Mouse (Mus musculus) heart, embryonic 15.5 days (tissue): Measurements from ENCODE around the gene Gmppa. TPM values are rescaled to one million over a fixed set of nuclear protein-coding genes. Genes with fewer than 3 reads are reported as not detected.

ENCODE experiments used
- ATAC-seq: fragments of 200-750 bp; cut with Nextera tagmentation; replicated peaks from 2 replicates; pipeline ENCODE4 v1.8.0; 2017; ENCODE audit warnings: low read depth, moderate TSS enrichment; ENCODE audit not compliant: insufficient number of reproducible peaks, insufficient read depth, low FRiP score
- H3K27ac ChIP-seq: fragments of 300-500 bp; sonication (generic); 2 replicates; pipeline ENCODE4 v1.5.1; 2015; ENCODE audit warnings: mild to moderate bottlenecking, inconsistent platforms
- H3K27me3 ChIP-seq: fragments of 300-500 bp; sonication (generic); 2 replicates; pipeline ENCODE4 v1.6.1; 2015; ENCODE audit warnings: inconsistent platforms
- H3K36me3 ChIP-seq: fragments of 300-500 bp; sonication (generic); 2 replicates; pipeline ENCODE4 v1.6.1; 2015; ENCODE audit warnings: mild to moderate bottlenecking, inconsistent platforms
- H3K4me1 ChIP-seq: fragments of 300-500 bp; sonication (generic); replicated peaks from 2 replicates; pipeline ENCODE4 v1.6.1; 2015; ENCODE audit warnings: inconsistent platforms
- H3K4me2 ChIP-seq: fragments of 300-500 bp; sonication (generic); 2 replicates; pipeline ENCODE4 v1.6.1; 2015; ENCODE audit warnings: inconsistent platforms, mild to moderate bottlenecking, moderate library complexity
- H3K4me3 ChIP-seq: fragments of 300-500 bp; sonication (generic); 2 replicates; pipeline ENCODE4 v1.5.1; 2015; ENCODE audit warnings: mild to moderate bottlenecking, inconsistent platforms
- H3K9ac ChIP-seq: fragments of 300-500 bp; sonication (generic); 2 replicates; pipeline ENCODE4 v1.6.1; 2015; ENCODE audit warnings: mild to moderate bottlenecking, inconsistent platforms
- H3K9me3 ChIP-seq: fragments of 300-500 bp; sonication (generic); replicated peaks from 2 replicates; pipeline ENCODE4 v1.6.1; 2016; ENCODE audit warnings: inconsistent platforms
- WGBS: fragments of 180-500 bp; shearing (Covaris S2); methylation state at CpG from one replicate; pipeline ENCODE4 v1.1.7; 2015; ENCODE audit warnings: mixed read lengths; 5-methylcytosine and 5-hydroxymethylcytosine counted together
- polyA plus RNA-seq: library from polyadenylated mRNA; unstranded; fragments of >200 nt; fragmentation: Nextera tagmentation; extraction: Ambion mirVana; gene quantifications from 2 replicates; pipeline ENCODE4 v1.2.1, GENCODE M21; 2015

Gene Gmppa
- polyA plus RNA-seq = 63.9 and 81.8 TPM in 2 replicates

- WGBS = 6% methylated on average over 28 of the region's 28 CpGs
- no peaks in the 10 kb centered on the region for H3K27me3 ChIP-seq
- H3K9me3 ChIP-seq = no peaks in the 10 kb centered on the region
- peaks cover 24% of the 10 kb centered on the region for H3K4me1 ChIP-seq
- H3K36me3 ChIP-seq = peaks cover 11% of the 10 kb centered on the region; the same call in 1 of the 2 replicates
- peak within 1 kb of the TSS; percentile 72 for H3K9ac ChIP-seq
- peak within 1 kb of the TSS; percentile 81 for H3K4me2 ChIP-seq
- peak; percentile 73 for ATAC-seq
- peak within 1 kb of the TSS; percentile 74 for H3K27ac ChIP-seq
- H3K4me3 ChIP-seq = peak within 1 kb of the TSS; percentile 63
These were observed at the start of gene Gmppa for GRCm38 (mm10) chr1:75435475-75436328. Gmppa (plus strand) TSS chr1:75435930.

GRCm38 (mm10) chr1:75386149-75386548 is 49.6 kb upstream of the Gmppa start:
- no peak overlapping the region for H3K4me2 ChIP-seq
- peaks cover 12% of the 10 kb centered on the region; the same call in 1 of the 2 replicates for H3K36me3 ChIP-seq
- H3K27ac ChIP-seq = no peak overlapping the region

GRCm38 (mm10) chr1:75387469-75387928 is 48.2 kb upstream of the Gmppa start:
- Histone ChIP-seq H3K4me3 (peak overlapping the region; percentile 24; the same call in 1 of the 2 replicates), H3K36me3 (peaks cover 18% of the 10 kb centered on the region; the same call in 1 of the 2 replicates), H3K27me3 (peaks cover 37% of the 10 kb centered on the region), H3K9me3 (no peaks in the 10 kb centered on the region), H3K27ac (no peak overlapping the region), H3K4me1 (peaks cover 73% of the 10 kb centered on the region), H3K9ac (peak overlapping the region; percentile 39), H3K4me2 (peak overlapping the region; percentile 48)
- WGBS = 29% methylated on average over 7 of the region's 7 CpGs
- no peak for ATAC-seq

More at GRCm38 (mm10) chr1:75386149-75386548, 49.6 kb upstream of the Gmppa start:
- no peak for ATAC-seq
- peaks cover 40% of the 10 kb centered on the region for H3K27me3 ChIP-seq
- H3K9me3 ChIP-seq = no peaks in the 10 kb centered on the region
- H3K9ac ChIP-seq = no peak overlapping the region
- no peak overlapping the region for H3K4me3 ChIP-seq
- WGBS = 32% methylated on average over 4 of the region's 4 CpGs
- peaks cover 76% of the 10 kb centered on the region for H3K4me1 ChIP-seq

- 17% methylated on average over 92 of the region's 94 CpGs for WGBS
These were observed 47.5 kb upstream of the Gmppa start for GRCm38 (mm10) chr1:75387929-75388897.

GRCm38 (mm10) chr1:75388898-75389515 is 46.7 kb upstream of the Gmppa start:
- Histone ChIP-seq H3K4me3 (no peak overlapping the region), H3K4me1 (peaks cover 75% of the 10 kb centered on the region), H3K27ac (no peak overlapping the region), H3K9me3 (no peaks in the 10 kb centered on the region), H3K4me2 (peak overlapping the region; percentile 48), H3K27me3 (peaks cover 33% of the 10 kb centered on the region), H3K36me3 (peaks cover 15% of the 10 kb centered on the region; the same call in 1 of the 2 replicates), H3K9ac (peak overlapping the region; percentile 39; the same call in 1 of the 2 replicates)
- WGBS = 50% methylated on average over 23 of the region's 23 CpGs
- no peak for ATAC-seq

More at GRCm38 (mm10) chr1:75387929-75388897, 47.5 kb upstream of the Gmppa start:
- H3K27me3 ChIP-seq = peaks cover 37% of the 10 kb centered on the region
- no peaks in the 10 kb centered on the region for H3K9me3 ChIP-seq
- peaks cover 18% of the 10 kb centered on the region; the same call in 1 of the 2 replicates for H3K36me3 ChIP-seq
- peak overlapping the region; percentile 24 for H3K4me3 ChIP-seq
- H3K9ac ChIP-seq = peak overlapping the region; percentile 39
- no peak for ATAC-seq
- H3K27ac ChIP-seq = no peak overlapping the region
- peaks cover 73% of the 10 kb centered on the region for H3K4me1 ChIP-seq
- H3K4me2 ChIP-seq = peak overlapping the region; percentile 48

- H3K4me3 ChIP-seq = no peak overlapping the region
- 24% methylated on average over 9 of the region's 9 CpGs for WGBS
- H3K27me3 ChIP-seq = peaks cover 17% of the 10 kb centered on the region; the same call in 1 of the 2 replicates
- H3K4me1 ChIP-seq = peaks cover 48% of the 10 kb centered on the region
- 0 out of 2 replicates have a peak overlapping the region, but pooled peaks have one; percentile 13 for H3K9ac ChIP-seq
- H3K27ac ChIP-seq = peak overlapping the region; percentile 96
- H3K4me2 ChIP-seq = peak overlapping the region; percentile 24
- H3K36me3 ChIP-seq = peaks cover 24% of the 10 kb centered on the region; the same call in 1 of the 2 replicates
- no peaks in the 10 kb centered on the region for H3K9me3 ChIP-seq
- peak; percentile 84 for ATAC-seq
These were observed 42.6 kb upstream of the Gmppa start for GRCm38 (mm10) chr1:75393139-75393538.

- peak overlapping the region; percentile 24 for H3K4me2 ChIP-seq
These were observed 41.9 kb upstream of the Gmppa start for GRCm38 (mm10) chr1:75393846-75394245.

GRCm38 (mm10) chr1:75398761-75399402 is 36.8 kb upstream of the Gmppa start:
- H3K4me3 ChIP-seq = 0 out of 2 replicates have a peak overlapping the region, but pooled peaks have one; percentile 50
- WGBS = 7% methylated on average over 9 of the region's 9 CpGs
- H3K36me3 ChIP-seq = peaks cover 28% of the 10 kb centered on the region; the same call in 1 of the 2 replicates
- H3K27me3 ChIP-seq = no peaks in the 10 kb centered on the region
- H3K9ac ChIP-seq = peak overlapping the region; percentile 68
- ATAC-seq = peak; percentile 76
- H3K4me1 ChIP-seq = peaks cover 69% of the 10 kb centered on the region
- H3K4me2 ChIP-seq = peak overlapping the region; percentile 63
- H3K27ac ChIP-seq = peak overlapping the region; percentile 100
- no peaks in the 10 kb centered on the region for H3K9me3 ChIP-seq

More at GRCm38 (mm10) chr1:75393846-75394245, 41.9 kb upstream of the Gmppa start:
- Histone ChIP-seq H3K4me1 (peaks cover 48% of the 10 kb centered on the region), H3K4me3 (no peak overlapping the region), H3K9ac (peak overlapping the region; percentile 47), H3K27me3 (peaks cover 10% of the 10 kb centered on the region; the same call in 1 of the 2 replicates), H3K36me3 (peaks cover 24% of the 10 kb centered on the region; the same call in 1 of the 2 replicates), H3K9me3 (no peaks in the 10 kb centered on the region), H3K27ac (peak overlapping the region; percentile 96)
- no peak for ATAC-seq
- 91% methylated on average over 3 of the region's 3 CpGs for WGBS

- 6% methylated on average over 15 of the region's 15 CpGs for WGBS
- H3K4me3 ChIP-seq = peak overlapping the region; percentile 50
- ATAC-seq = peak; percentile 90
These were observed 35.8 kb upstream of the Gmppa start for GRCm38 (mm10) chr1:75399755-75400492.

More at GRCm38 (mm10) chr1:75399755-75400492, 35.8 kb upstream of the Gmppa start:
- peak overlapping the region; percentile 63 for H3K4me2 ChIP-seq
- no peaks in the 10 kb centered on the region for H3K27me3 ChIP-seq
- H3K27ac ChIP-seq = peak overlapping the region; percentile 100
- no peaks in the 10 kb centered on the region for H3K9me3 ChIP-seq
- H3K9ac ChIP-seq = peak overlapping the region; percentile 68
- peaks cover 33% of the 10 kb centered on the region; the same call in 1 of the 2 replicates for H3K36me3 ChIP-seq
- peaks cover 62% of the 10 kb centered on the region for H3K4me1 ChIP-seq
